Mouse (Mus musculus): ENCODE measurements at regions not wholly inside any gene's neighbourhood (a gene's known extent, or its start where the extent isn't known, plus 50 kb on each side); places are given as distances from the start of the nearest gene placed in this dataset.
A peak's percentile ranks its signal among the peaks of the same experiment; 100 is the strongest.

GRCm38 (mm10) chr1:149760440-149760839 is 200.7 kb downstream of the Pla2g4a start:
- no peak for DNase-seq (ENCODE audit: low spot score in 2 of 2)

DNA sequence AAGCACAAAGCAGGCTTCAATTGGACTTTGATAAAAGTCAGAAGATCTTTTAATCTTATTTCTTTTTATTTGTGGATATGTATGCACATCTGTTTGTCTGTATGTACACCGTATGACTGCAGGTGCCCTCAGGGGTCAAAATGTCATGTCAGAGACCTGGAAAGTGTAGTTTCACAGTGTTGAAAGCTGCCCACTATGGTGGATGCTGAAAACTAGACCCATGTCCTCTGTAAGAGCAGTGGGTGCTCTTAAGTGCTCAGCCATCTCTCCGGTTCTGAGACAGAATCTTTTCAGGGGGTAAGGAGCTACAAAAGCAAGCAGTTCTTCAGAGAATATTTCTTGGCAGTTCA is 202.3 kb downstream of the Pla2g4a start:
- no peak for DNase-seq (ENCODE audit: low spot score in 2 of 2)

- DNase-seq (ENCODE audit: low spot score in 2 of 2) = no peak
Measured at GRCm38 (mm10) chr1:149758092-149758782, 202.9 kb downstream of the Pla2g4a start.

- DNase-seq (ENCODE audit: low spot score in 2 of 2) = no peak
Measured at GRCm38 (mm10) chr1:149753269-149754060, 207.6 kb downstream of the Pla2g4a start.

- no peak for DNase-seq (ENCODE audit: low spot score in 2 of 2)
Measured at GRCm38 (mm10) chr1:149749405-149749804, 211.7 kb downstream of the Pla2g4a start.

GRCm38 (mm10) chr1:149738959-149739358 is 222.1 kb downstream of the Pla2g4a start:
- peak in 1 of 2 experiments; percentile 2 for DNase-seq (ENCODE audit: low spot score in 2 of 2)

GRCm38 (mm10) chr1:149734241-149734640 is 226.8 kb downstream of the Pla2g4a start:
- no peak for DNase-seq (ENCODE audit: low spot score in 2 of 2)

DNA sequence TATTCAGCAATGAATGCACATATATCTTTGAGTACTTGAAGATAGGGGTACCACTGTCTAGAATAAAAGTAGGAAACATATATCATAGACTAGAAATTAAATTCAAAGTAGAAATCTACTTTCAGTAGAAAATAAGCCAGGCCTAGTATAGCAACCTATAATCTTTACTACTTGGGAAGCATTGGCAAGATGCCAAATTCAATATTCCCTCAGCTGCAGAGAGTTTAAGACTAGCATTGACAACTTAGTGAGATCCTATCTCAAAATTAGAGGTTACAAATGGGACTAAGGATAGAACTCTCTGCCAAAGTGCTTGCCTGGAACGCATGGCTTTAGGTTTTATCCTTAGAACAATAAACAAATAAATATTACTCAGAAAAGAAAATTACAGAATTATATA is 245.9 kb downstream of the Pla2g4a start:
- DNase-seq (ENCODE audit: low spot score in 2 of 2) = no peak

DNA sequence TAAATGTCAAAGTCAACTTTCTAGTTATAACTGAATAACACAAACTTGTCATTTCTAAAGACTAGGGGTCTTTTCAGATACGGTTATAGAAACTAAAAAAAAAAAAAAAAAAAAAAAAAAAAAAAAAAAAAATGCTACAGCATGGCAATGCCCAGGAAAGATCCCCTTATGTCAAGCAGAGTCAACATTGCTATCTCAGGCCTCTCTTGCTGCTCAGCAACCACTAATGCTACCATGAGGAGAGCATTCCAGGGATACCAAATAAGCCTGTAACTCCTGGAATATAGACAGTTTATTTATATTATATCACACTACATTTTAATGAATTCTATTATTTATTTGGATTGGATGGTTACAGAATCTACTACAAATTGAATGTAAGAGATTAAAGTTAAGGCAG is 248.8 kb downstream of the Pla2g4a start:
- DNase-seq (ENCODE audit: low spot score in 2 of 2) = no peak

DNA sequence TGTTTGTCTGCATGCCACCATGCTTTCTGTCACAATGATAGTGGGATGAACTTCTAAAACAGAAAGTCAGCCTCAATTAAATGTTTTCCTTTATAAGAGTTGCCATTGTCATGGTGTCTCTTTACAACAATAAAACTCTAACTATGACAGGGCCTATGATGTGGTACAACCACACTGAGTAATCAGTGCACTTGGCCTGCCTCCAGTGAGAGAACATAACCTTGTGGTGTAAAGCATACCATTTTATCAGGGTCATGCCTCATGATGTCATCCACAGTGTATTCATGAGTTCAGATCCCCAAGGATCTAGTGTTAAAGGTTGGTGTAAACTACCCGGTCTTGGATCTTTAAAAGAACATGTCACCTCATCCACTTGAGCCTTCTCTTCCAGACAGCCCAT is 255.9 kb downstream of the Pla2g4a start:
- no peak for DNase-seq (ENCODE audit: low spot score in 2 of 2)

DNA sequence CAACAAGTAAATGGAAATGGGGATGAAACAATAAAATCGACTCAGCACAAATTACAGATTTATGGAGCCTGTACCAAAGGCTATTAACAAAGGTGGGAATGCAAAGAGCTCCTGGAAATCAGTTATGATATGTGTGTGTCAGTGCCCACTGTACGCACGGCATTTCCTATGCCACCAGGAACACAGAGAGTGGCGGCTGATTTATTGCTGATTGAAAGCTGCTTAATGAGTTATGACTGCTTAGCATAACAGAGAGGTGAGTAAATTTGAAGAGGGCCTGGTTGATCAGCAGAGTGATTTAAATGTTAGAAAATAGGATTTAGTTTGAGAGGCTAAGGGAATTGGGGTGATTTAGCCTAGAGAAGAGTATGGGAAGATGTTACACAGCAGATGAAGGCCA is 261.7 kb downstream of the Pla2g4a start:
- DNase-seq (ENCODE audit: low spot score in 2 of 2) = no peak

GRCm38 (mm10) chr1:149674166-149674565 is 286.9 kb downstream of the Pla2g4a start:
- DNase-seq (ENCODE audit: low spot score in 2 of 2) = no peak

DNA sequence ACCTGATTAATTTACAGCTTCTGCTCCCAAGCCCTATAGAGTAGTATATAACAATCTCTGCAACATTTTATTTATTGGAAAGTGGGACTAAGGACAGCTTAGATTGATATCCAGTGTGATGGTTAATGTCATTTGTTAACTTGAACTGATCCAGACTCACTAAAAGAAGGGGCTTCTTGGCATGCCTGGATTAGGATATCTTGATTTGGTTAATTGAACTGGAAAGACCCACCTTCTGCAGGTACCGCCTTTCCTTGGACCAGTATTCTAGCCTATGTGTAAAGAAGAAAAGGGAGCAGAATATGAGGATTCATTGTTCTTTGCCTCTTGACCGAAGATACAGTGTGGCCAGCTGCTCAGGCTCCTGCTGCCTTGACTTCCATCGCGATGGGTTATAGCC is 288.5 kb downstream of the Pla2g4a start:
- DNase-seq (ENCODE audit: low spot score in 2 of 2) = no peak

DNA sequence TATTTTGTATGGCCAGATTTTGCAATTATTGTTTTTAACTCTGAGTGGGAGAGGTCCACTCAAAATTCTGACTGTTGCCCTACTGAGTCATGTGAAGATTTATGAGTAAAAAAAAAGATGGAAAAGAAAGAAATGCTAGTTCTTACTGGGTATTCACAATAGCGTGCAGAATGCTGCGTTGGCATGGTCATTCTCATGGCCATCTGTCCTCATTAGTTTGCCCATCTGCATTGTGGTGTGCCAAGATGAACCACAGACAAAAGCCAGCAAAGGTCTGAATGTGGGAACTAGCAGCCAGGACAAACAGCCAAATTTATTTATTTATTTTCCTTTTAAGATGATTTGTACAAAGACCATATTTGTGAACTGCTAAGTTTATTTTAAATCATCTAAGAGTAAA is 289.0 kb downstream of the Pla2g4a start:
- no peak for DNase-seq (ENCODE audit: low spot score in 2 of 2)

GRCm38 (mm10) chr1:149671091-149671490 is 290.0 kb downstream of the Pla2g4a start:
- no peak for DNase-seq (ENCODE audit: low spot score in 2 of 2)

Data from adrenal gland, adult 18-20 months (tissue).